35 mouse cellular contexts compared by ENCODE assay signal in the genomic region with DNA sequence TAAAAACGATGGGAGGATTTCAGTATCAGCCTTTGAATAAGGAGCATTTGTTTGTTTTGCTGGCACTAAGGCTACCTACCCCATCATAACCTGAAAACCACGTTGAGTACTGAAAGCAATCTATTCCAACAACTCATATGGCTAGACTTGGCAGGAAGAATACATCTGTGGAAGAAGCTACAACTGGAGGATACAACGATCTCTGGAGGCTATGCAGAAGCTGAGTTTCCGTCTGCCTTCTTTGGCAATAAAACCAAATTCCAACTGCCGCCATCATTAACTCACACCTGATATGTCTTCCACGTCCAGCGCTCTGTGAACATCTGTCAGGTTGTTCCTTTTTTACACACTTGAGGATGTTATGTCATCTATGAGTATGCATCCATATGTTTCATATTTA.
"Had no signal": no experiment of that assay in that cellular context is flagged by ENCODE, and none has a peak within 500 bp of the region (broad histone marks: within the 10 kb centered on the region; RNA-seq: fewer than 3 reads in every experiment).

No protein-coding gene starts in this region.

- H3K36me3 ChIP-seq: heart, embryonic 10.5 days; heart, embryonic 12.5 days; heart, embryonic 13.5 days; heart, embryonic 15.5 days; hindbrain, embryonic 10.5 days; hindbrain, embryonic 12.5 days; hindbrain, embryonic 13.5 days; hindbrain, embryonic 15.5 days; intestine, embryonic 15.5 days; kidney, embryonic 15.5 days had no signal

- H3K4me1 ChIP-seq: heart, embryonic 10.5 days; heart, embryonic 12.5 days; heart, embryonic 13.5 days; heart, embryonic 15.5 days; hindbrain, embryonic 12.5 days; hindbrain, embryonic 13.5 days; hindbrain, embryonic 15.5 days; intestine, embryonic 15.5 days; kidney, embryonic 15.5 days had no signal

- H3K27me3 ChIP-seq: heart, embryonic 12.5 days; heart, embryonic 13.5 days; heart, embryonic 15.5 days; hindbrain, embryonic 12.5 days; hindbrain, embryonic 13.5 days; hindbrain, embryonic 15.5 days; intestine, embryonic 15.5 days; kidney, embryonic 15.5 days had no signal

- DNase-seq: heart, postnatal 10 days; heart, postnatal 14 days; heart, postnatal 36 days; heart, postnatal 4 days; kidney, adult 11 months; kidney, adult 18-20 months; kidney, adult 2 months; kidney, adult 8-10 months; kidney, adult 9 months; kidney, postnatal 10 days; kidney, postnatal 14 days; kidney, postnatal 25 days; kidney, postnatal 36 days; kidney, postnatal 4 days; layer of hippocampus, adult 9-11 months; layer of hippocampus, postnatal 36 days had no signal

- ATAC-seq: hindbrain, embryonic 16.5 days; hindbrain, postnatal 0 days; inflammation-experienced regulatory T-cells, adult 6 months; intestine, embryonic 15.5 days; intestine, embryonic 16.5 days; intestine, postnatal 0 days had no signal

- H3K4me2 ChIP-seq: heart, embryonic 11.5 days; heart, embryonic 12.5 days; heart, embryonic 13.5 days; heart, embryonic 15.5 days; hindbrain, embryonic 12.5 days; hindbrain, embryonic 13.5 days; hindbrain, embryonic 14.5 days; hindbrain, embryonic 15.5 days; intestine, embryonic 15.5 days; kidney, embryonic 15.5 days had no signal

- H3K9me3 ChIP-seq: heart, embryonic 10.5 days; heart, embryonic 12.5 days; heart, embryonic 13.5 days; heart, embryonic 15.5 days; hindbrain, embryonic 10.5 days; hindbrain, embryonic 12.5 days; hindbrain, embryonic 13.5 days; hindbrain, embryonic 15.5 days; intestine, embryonic 15.5 days; kidney, embryonic 15.5 days had no signal

- H3K4me3 ChIP-seq: heart, embryonic 10.5 days; heart, embryonic 12.5 days; heart, embryonic 13.5 days; heart, embryonic 15.5 days; hindbrain, embryonic 10.5 days; hindbrain, embryonic 12.5 days; hindbrain, embryonic 13.5 days; hindbrain, embryonic 15.5 days; intestine, embryonic 15.5 days; kidney, embryonic 15.5 days; layer of hippocampus, adult 2 months had no signal

- H3K27ac ChIP-seq: heart, embryonic 10.5 days; heart, embryonic 13.5 days; heart, embryonic 15.5 days; hindbrain, embryonic 10.5 days; hindbrain, embryonic 12.5 days; hindbrain, embryonic 13.5 days; hindbrain, embryonic 14.5 days; hindbrain, embryonic 15.5 days; hindbrain, postnatal 0 days; intestine, embryonic 15.5 days; kidney, embryonic 15.5 days; kidney, postnatal 0 days; layer of hippocampus, adult 2 months had no signal

- H3K9ac ChIP-seq: heart, embryonic 12.5 days; heart, embryonic 13.5 days; heart, embryonic 15.5 days; hindbrain, embryonic 12.5 days; hindbrain, embryonic 13.5 days; hindbrain, embryonic 14.5 days; hindbrain, embryonic 15.5 days; intestine, embryonic 15.5 days; kidney, embryonic 15.5 days had no signal
